Mouse (Mus musculus): ENCODE measurements at regions not wholly inside any gene's neighbourhood (a gene's known extent, or its start where the extent isn't known, plus 50 kb on each side); places are given as distances from the start of the nearest gene placed in this dataset.

DNA sequence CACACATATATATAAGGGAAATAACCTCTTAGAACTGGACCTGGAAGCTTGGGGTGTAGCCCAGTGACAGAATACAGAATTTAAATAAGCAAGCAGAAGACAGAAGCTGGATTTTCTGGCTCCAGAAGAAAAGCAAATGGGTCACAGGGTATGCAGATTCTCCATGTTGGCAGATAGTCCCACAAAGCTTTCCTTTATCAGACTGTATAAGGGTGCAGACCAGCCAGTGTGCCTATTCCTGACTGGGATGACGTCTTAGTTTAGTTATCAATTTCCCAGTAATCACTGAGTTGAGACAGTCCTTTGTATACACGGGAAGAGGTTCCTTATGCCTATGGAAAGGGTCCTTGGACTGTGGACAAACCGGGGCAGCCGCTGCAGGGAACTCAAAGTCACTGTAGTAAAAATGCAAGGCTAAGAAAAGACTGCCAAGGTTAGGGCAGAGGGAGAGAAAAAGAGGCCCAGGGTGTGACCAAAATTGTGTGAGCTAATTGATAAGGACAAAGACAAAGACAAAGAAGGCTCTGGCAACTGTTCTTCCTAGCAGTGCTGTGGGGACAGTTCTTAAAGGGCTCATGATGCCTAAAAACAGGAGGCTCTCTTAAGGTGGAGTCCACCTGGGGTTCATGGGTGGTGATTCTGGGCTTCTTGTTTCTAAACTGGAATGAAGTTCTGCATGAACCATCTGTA lies 459.7 kb upstream of the Sall1 start:
- TF ChIP-seq POLR2A (IDR thresholded peaks at IDR 0.05; ENCODE audit: borderline replicate concordance, extremely low read depth, insufficient read depth, insufficient read length, poor library complexity, severe bottlenecking) (no peak), CTCF (IDR thresholded peaks at IDR 0.05; ENCODE audit: borderline replicate concordance, extremely low read depth, insufficient read depth, insufficient read length) (no peak)
